Mouse (Mus musculus) midbrain, embryonic 16.5 days (tissue): ENCODE data around the gene Ccr7. TPM values are rescaled to one million over a fixed set of nuclear protein-coding genes. Genes with fewer than 3 reads are reported as not detected.

Source experiments
- ATAC-seq: fragments of 200-750 bp; cut with Nextera tagmentation; 2 replicates; pipeline ENCODE4 v1.8.0; 2017; ENCODE audit warnings: moderate TSS enrichment
- H3K27ac ChIP-seq: fragments of 300-500 bp; sonication (generic); 2 replicates; pipeline ENCODE4 v1.5.1; 2014; ENCODE audit warnings: mild to moderate bottlenecking, low read length, mixed read lengths
- H3K27me3 ChIP-seq: fragments of 300-500 bp; sonication (generic); 2 replicates; pipeline ENCODE4 v1.6.1; 2014; ENCODE audit warnings: low read depth, low read length, mixed read lengths; ENCODE audit not compliant: control insufficient read depth, insufficient read depth
- H3K36me3 ChIP-seq: fragments of 300-500 bp; sonication (generic); 2 replicates; pipeline ENCODE4 v1.6.1; 2014; ENCODE audit warnings: mild to moderate bottlenecking, low read length, moderate library complexity, mixed read lengths; ENCODE audit not compliant: control insufficient read depth, insufficient read depth
- H3K4me1 ChIP-seq: fragments of 300-500 bp; sonication (generic); 2 replicates; pipeline ENCODE4 v1.6.1; 2014; ENCODE audit warnings: mild to moderate bottlenecking, low read length, mixed read lengths; ENCODE audit not compliant: control insufficient read depth, insufficient read depth
- H3K4me2 ChIP-seq: fragments of 300-500 bp; sonication (generic); 2 replicates; pipeline ENCODE4 v1.6.1; 2014; ENCODE audit warnings: mild to moderate bottlenecking, low read length, mixed read lengths
- H3K4me3 ChIP-seq: fragments of 300-500 bp; sonication (generic); 2 replicates; pipeline ENCODE4 v1.5.1; 2014; ENCODE audit warnings: low read depth, mild to moderate bottlenecking, low read length, moderate library complexity, mixed read lengths
- H3K9ac ChIP-seq: fragments of 300-500 bp; sonication (generic); 2 replicates; pipeline ENCODE4 v1.6.1; 2014; ENCODE audit warnings: low read depth, low read length, mixed read lengths
- H3K9me3 ChIP-seq: fragments of 300-500 bp; sonication (generic); replicated peaks from 2 replicates; pipeline ENCODE4 v1.6.1; 2014; ENCODE audit warnings: mild to moderate bottlenecking, low read length, mixed read lengths; ENCODE audit not compliant: control insufficient read depth, poor library complexity, severe bottlenecking
- whole genome bisulfite sequencing: fragments of 180-500 bp; shearing (Covaris S2); extraction: QIAGEN DNeasy Blood & Tissue Kit; methylation state at CpG from one replicate; pipeline ENCODE4 v1.1.7; 2014; 5-methylcytosine and 5-hydroxymethylcytosine counted together
- polyA plus RNA-seq: library from polyadenylated mRNA; unstranded; fragments of >200 nt; fragmentation: Nextera tagmentation; extraction: Ambion mirVana; gene quantifications from 2 replicates; pipeline ENCODE4 v1.2.1, GENCODE M21; 2015

The Ccr7 gene
- polyA plus RNA-seq, result 0.15 TPM in 1 of 2 replicates, not detected in the other

GRCm38 (mm10) chr11:99154987-99155641, at the start of gene Ccr7:
Gene Ccr7, minus strand, starts transcription at chr11:99155077.
- H3K4me1 ChIP-seq, result no peaks in the 10 kb centered on the region
- no peak for ATAC-seq
- peaks cover 3% of the 10 kb centered on the region; the same call in 1 of the 2 replicates for H3K27me3 ChIP-seq
- no peaks in the 10 kb centered on the region for H3K9me3 ChIP-seq
- no peak within 1 kb of the TSS for H3K9ac ChIP-seq
- H3K4me3 ChIP-seq, result no peak within 1 kb of the TSS
- no peaks in the 10 kb centered on the region for H3K36me3 ChIP-seq
- WGBS, result 76% methylated on average over 12 of the region's 12 CpGs
- H3K4me2 ChIP-seq, result no peak within 1 kb of the TSS
- H3K27ac ChIP-seq, result no peak within 1 kb of the TSS

- Histone ChIP-seq H3K4me1 (no peaks in the 10 kb centered on the region), H3K4me2 (no peak overlapping the region), H3K36me3 (no peaks in the 10 kb centered on the region), H3K27ac (no peak overlapping the region), H3K4me3 (no peak overlapping the region), H3K27me3 (no peaks in the 10 kb centered on the region), H3K9me3 (no peaks in the 10 kb centered on the region), H3K9ac (no peak overlapping the region)
- no peak for ATAC-seq
- WGBS, result 25% methylated on average over 14 of the region's 14 CpGs
These were observed 34.3 kb upstream of the Ccr7 start for GRCm38 (mm10) chr11:99189154-99189582.

- no peak overlapping the region for H3K9ac ChIP-seq
- WGBS, result 92% methylated on average over 4 of the region's 4 CpGs
- H3K27me3 ChIP-seq, result no peaks in the 10 kb centered on the region
- no peak overlapping the region for H3K27ac ChIP-seq
- no peaks in the 10 kb centered on the region for H3K9me3 ChIP-seq
- H3K4me1 ChIP-seq, result no peaks in the 10 kb centered on the region
- H3K36me3 ChIP-seq, result no peaks in the 10 kb centered on the region
- H3K4me3 ChIP-seq, result no peak overlapping the region
- ATAC-seq, result no peak
- H3K4me2 ChIP-seq, result no peak overlapping the region
These were observed 32.5 kb upstream of the Ccr7 start for GRCm38 (mm10) chr11:99187348-99187747.

GRCm38 (mm10) chr11:99186836-99187235, 32.0 kb upstream of the Ccr7 start:
- Histone ChIP-seq H3K4me3 (no peak overlapping the region), H3K4me2 (no peak overlapping the region), H3K27me3 (no peaks in the 10 kb centered on the region), H3K36me3 (no peaks in the 10 kb centered on the region), H3K27ac (no peak overlapping the region), H3K4me1 (no peaks in the 10 kb centered on the region), H3K9me3 (no peaks in the 10 kb centered on the region), H3K9ac (no peak overlapping the region)
- WGBS, result 76% methylated on average over 2 of the region's 2 CpGs
- no peak for ATAC-seq

- WGBS, result 79% methylated on average over 11 of the region's 11 CpGs
- H3K9me3 ChIP-seq, result no peaks in the 10 kb centered on the region
These were observed 27.7 kb upstream of the Ccr7 start for GRCm38 (mm10) chr11:99182575-99182974.

GRCm38 (mm10) chr11:99180071-99180470, 25.2 kb upstream of the Ccr7 start:
- H3K27ac ChIP-seq, result no peak overlapping the region
- no peak for ATAC-seq
- H3K4me3 ChIP-seq, result no peak overlapping the region
- H3K4me1 ChIP-seq, result no peaks in the 10 kb centered on the region
- H3K9me3 ChIP-seq, result no peaks in the 10 kb centered on the region
- H3K9ac ChIP-seq, result no peak overlapping the region
- H3K4me2 ChIP-seq, result no peak overlapping the region
- no peaks in the 10 kb centered on the region for H3K27me3 ChIP-seq
- 87% methylated on average over 5 of the region's 5 CpGs for WGBS
- H3K36me3 ChIP-seq, result no peaks in the 10 kb centered on the region

More at GRCm38 (mm10) chr11:99182575-99182974, 27.7 kb upstream of the Ccr7 start:
- no peaks in the 10 kb centered on the region for H3K36me3 ChIP-seq
- no peak overlapping the region for H3K27ac ChIP-seq
- no peak overlapping the region for H3K4me3 ChIP-seq
- no peaks in the 10 kb centered on the region for H3K4me1 ChIP-seq
- no peak for ATAC-seq
- H3K27me3 ChIP-seq, result no peaks in the 10 kb centered on the region
- no peak overlapping the region for H3K4me2 ChIP-seq
- no peak overlapping the region for H3K9ac ChIP-seq

- no peaks in the 10 kb centered on the region for H3K9me3 ChIP-seq
- no peak overlapping the region for H3K9ac ChIP-seq
- ATAC-seq, result no peak
- H3K36me3 ChIP-seq, result no peaks in the 10 kb centered on the region
- H3K4me1 ChIP-seq, result no peaks in the 10 kb centered on the region
- no peaks in the 10 kb centered on the region for H3K27me3 ChIP-seq
- 96% methylated on average over 1 of the region's 3 CpGs for WGBS
- H3K27ac ChIP-seq, result no peak overlapping the region
- H3K4me2 ChIP-seq, result no peak overlapping the region
- no peak overlapping the region for H3K4me3 ChIP-seq
These were observed 23.0 kb upstream of the Ccr7 start for GRCm38 (mm10) chr11:99177925-99178198.

GRCm38 (mm10) chr11:99177054-99177924, 22.4 kb upstream of the Ccr7 start:
- no peak overlapping the region for H3K27ac ChIP-seq
- H3K27me3 ChIP-seq, result no peaks in the 10 kb centered on the region
- H3K4me1 ChIP-seq, result no peaks in the 10 kb centered on the region
- no peaks in the 10 kb centered on the region for H3K36me3 ChIP-seq
- H3K4me3 ChIP-seq, result no peak overlapping the region
- no peak overlapping the region for H3K4me2 ChIP-seq
- no peak overlapping the region for H3K9ac ChIP-seq
- WGBS, result 77% methylated on average over 5 of the region's 5 CpGs
- no peaks in the 10 kb centered on the region for H3K9me3 ChIP-seq
- ATAC-seq, result no peak

- H3K4me1 ChIP-seq, result no peaks in the 10 kb centered on the region
- H3K4me3 ChIP-seq, result no peak overlapping the region
- no peak for ATAC-seq
- H3K9ac ChIP-seq, result no peak overlapping the region
- H3K9me3 ChIP-seq, result no peaks in the 10 kb centered on the region
- no peaks in the 10 kb centered on the region for H3K27me3 ChIP-seq
- H3K27ac ChIP-seq, result no peak overlapping the region
- 86% methylated on average over 4 of the region's 4 CpGs for WGBS
- no peaks in the 10 kb centered on the region for H3K36me3 ChIP-seq
- H3K4me2 ChIP-seq, result no peak overlapping the region
These were observed 17.1 kb upstream of the Ccr7 start for GRCm38 (mm10) chr11:99172002-99172401.
